Mouse (Mus musculus) midbrain, embryonic 16.5 days (tissue): ENCODE measurements at regions not wholly inside any gene's neighbourhood (a gene's known extent, or its start where the extent isn't known, plus 50 kb on each side); places are given as distances from the start of the nearest gene placed in this dataset.

Experiments
- ATAC-seq: fragments of 200-750 bp; cut with Nextera tagmentation; 2 replicates; pipeline ENCODE4 v1.8.0; 2017; ENCODE audit warnings: moderate TSS enrichment
- H3K27ac ChIP-seq: fragments of 300-500 bp; sonication (generic); 2 replicates; pipeline ENCODE4 v1.5.1; 2014; ENCODE audit warnings: mild to moderate bottlenecking, low read length, mixed read lengths
- H3K27me3 ChIP-seq: fragments of 300-500 bp; sonication (generic); 2 replicates; pipeline ENCODE4 v1.6.1; 2014; ENCODE audit warnings: low read depth, low read length, mixed read lengths; ENCODE audit not compliant: control insufficient read depth, insufficient read depth
- H3K36me3 ChIP-seq: fragments of 300-500 bp; sonication (generic); 2 replicates; pipeline ENCODE4 v1.6.1; 2014; ENCODE audit warnings: mild to moderate bottlenecking, low read length, moderate library complexity, mixed read lengths; ENCODE audit not compliant: control insufficient read depth, insufficient read depth
- H3K4me1 ChIP-seq: fragments of 300-500 bp; sonication (generic); 2 replicates; pipeline ENCODE4 v1.6.1; 2014; ENCODE audit warnings: mild to moderate bottlenecking, low read length, mixed read lengths; ENCODE audit not compliant: control insufficient read depth, insufficient read depth
- H3K4me2 ChIP-seq: fragments of 300-500 bp; sonication (generic); 2 replicates; pipeline ENCODE4 v1.6.1; 2014; ENCODE audit warnings: mild to moderate bottlenecking, low read length, mixed read lengths
- H3K4me3 ChIP-seq: fragments of 300-500 bp; sonication (generic); 2 replicates; pipeline ENCODE4 v1.5.1; 2014; ENCODE audit warnings: low read depth, mild to moderate bottlenecking, low read length, moderate library complexity, mixed read lengths
- H3K9ac ChIP-seq: fragments of 300-500 bp; sonication (generic); 2 replicates; pipeline ENCODE4 v1.6.1; 2014; ENCODE audit warnings: low read depth, low read length, mixed read lengths
- H3K9me3 ChIP-seq: fragments of 300-500 bp; sonication (generic); replicated peaks from 2 replicates; pipeline ENCODE4 v1.6.1; 2014; ENCODE audit warnings: mild to moderate bottlenecking, low read length, mixed read lengths; ENCODE audit not compliant: control insufficient read depth, poor library complexity, severe bottlenecking
- WGBS: fragments of 180-500 bp; shearing (Covaris S2); extraction: QIAGEN DNeasy Blood & Tissue Kit; methylation state at CpG from one replicate; pipeline ENCODE4 v1.1.7; 2014; 5-methylcytosine and 5-hydroxymethylcytosine counted together

DNA sequence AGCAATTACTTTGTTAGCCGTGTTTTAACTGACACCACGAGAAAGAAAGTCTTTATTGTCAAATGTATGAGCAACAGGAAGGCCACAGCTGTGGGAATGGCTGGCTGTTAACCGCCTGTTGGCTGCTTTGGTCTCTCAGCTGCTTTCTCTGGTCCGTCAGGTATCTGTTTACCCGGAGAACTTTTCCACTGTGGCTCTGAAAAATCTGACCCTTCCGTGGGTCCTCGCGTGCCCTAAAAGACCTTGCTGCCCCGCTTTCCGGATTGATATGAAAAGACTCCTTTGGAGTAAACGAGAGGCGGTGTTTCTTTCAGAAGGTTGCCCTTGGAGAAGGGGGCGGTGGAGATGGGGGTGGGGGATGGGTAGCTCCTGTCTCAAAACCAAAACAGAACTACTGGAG, 75.9 kb downstream of the Sox14 start:
- no peaks in the 10 kb centered on the region for H3K36me3 ChIP-seq
- H3K9ac ChIP-seq: peak overlapping the region; percentile 40; the same call in 1 of the 2 replicates
- under 1% methylated on average over 13 of the region's 13 CpGs for WGBS
- peak overlapping the region; percentile 70 for H3K4me2 ChIP-seq
- H3K27me3 ChIP-seq: no peaks in the 10 kb centered on the region
- peak overlapping the region; percentile 60 for H3K27ac ChIP-seq
- H3K9me3 ChIP-seq: no peaks in the 10 kb centered on the region
- peaks cover 24% of the 10 kb centered on the region for H3K4me1 ChIP-seq
- H3K4me3 ChIP-seq: peak overlapping the region; percentile 33
- 0 out of 2 replicates have a peak, but pooled peaks have one; percentile 43 for ATAC-seq

DNA sequence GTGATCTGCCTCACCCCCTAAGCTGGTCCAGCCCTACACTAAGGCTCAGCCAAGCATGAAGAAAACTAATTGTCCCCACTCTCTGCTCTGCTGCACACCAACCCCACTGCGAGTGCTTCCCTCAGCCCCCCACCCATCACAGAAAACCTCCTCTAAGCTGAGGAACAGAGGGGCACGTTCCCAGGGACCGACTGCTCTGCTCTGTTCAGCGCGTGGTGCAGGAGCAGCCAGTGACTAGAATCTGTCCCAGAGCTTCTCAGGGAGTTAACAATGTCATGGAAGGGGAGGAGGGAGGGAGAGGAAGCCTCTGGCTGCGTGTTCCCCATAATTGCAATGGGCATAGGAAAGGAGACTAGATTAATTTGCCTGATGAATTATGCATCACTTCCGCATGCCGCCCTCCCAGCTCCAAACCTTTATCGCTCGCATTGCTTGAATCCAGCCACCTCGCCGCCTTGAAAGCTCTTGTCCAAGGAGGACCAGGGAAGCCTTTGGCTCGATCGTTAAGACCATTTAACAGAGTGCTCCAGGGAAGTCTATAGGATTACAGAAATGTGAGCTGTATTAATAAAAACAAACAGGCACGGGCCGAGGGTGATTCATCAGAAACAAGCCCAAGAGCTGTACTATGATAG, 76.5 kb downstream of the Sox14 start:
- Histone ChIP-seq H3K4me1 (peaks cover 24% of the 10 kb centered on the region), H3K9me3 (no peaks in the 10 kb centered on the region), H3K36me3 (no peaks in the 10 kb centered on the region), H3K27ac (peak overlapping the region; percentile 60), H3K27me3 (0 out of 2 replicates have a peak, but pooled peaks cover 2% of the 10 kb centered on the region), H3K4me3 (peak overlapping the region; percentile 33), H3K4me2 (peak overlapping the region; percentile 70), H3K9ac (peak overlapping the region; percentile 40)
- ATAC-seq: peak; percentile 91
- whole genome bisulfite sequencing: 2% methylated on average over 16 of the region's 16 CpGs

DNA sequence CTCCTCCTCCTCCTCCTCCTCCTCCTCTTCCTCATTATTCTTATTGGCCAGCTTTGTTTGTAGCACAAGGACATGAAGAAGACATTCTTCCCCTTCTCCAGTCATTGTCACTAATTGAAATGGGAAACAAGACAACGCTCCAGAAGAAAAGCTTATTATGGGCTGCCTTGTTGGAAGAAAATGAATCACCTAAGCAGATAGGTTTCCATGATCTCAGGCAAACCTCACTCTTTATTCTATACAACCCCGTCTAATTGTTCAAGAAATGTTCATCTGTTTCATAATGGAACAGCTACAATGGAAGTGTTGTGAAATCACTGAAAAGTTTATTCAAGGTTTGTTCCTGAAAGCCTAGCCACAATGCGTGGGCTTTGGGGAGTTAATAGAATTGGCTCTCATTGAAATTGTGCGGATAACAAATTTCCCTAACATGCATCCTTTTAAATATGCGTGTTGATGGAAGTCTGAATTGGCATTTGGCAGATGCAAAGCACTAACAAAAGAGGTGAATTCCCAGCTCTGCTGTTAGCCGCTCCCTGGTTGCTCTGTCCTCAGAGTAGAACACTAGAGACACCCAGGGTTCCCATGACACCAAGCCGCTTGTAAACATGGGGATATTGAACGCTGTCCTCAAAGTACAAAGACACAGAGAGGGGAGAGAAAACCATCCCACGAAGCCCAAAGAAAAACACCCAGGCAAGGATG, 78.8 kb downstream of the Sox14 start:
- Histone ChIP-seq H3K4me2 (no peak overlapping the region), H3K27ac (no peak overlapping the region), H3K9me3 (no peaks in the 10 kb centered on the region), H3K9ac (no peak overlapping the region), H3K36me3 (no peaks in the 10 kb centered on the region), H3K27me3 (peaks cover 5% of the 10 kb centered on the region; the same call in 1 of the 2 replicates), H3K4me1 (peaks cover 24% of the 10 kb centered on the region), H3K4me3 (no peak overlapping the region)
- 11% methylated on average over 9 of the region's 9 CpGs for WGBS
- no peak for ATAC-seq

GRCm38 (mm10) chr9:99792700-99793099, 75.6 kb upstream of the Cldn18 start:
- H3K36me3 ChIP-seq: no peaks in the 10 kb centered on the region
- no peak overlapping the region for H3K4me3 ChIP-seq
- no peak overlapping the region for H3K4me2 ChIP-seq
- peaks cover 5% of the 10 kb centered on the region; the same call in 1 of the 2 replicates for H3K27me3 ChIP-seq
- ATAC-seq: no peak
- 72% methylated on average over 7 of the region's 7 CpGs for WGBS
- H3K9ac ChIP-seq: no peak overlapping the region
- H3K27ac ChIP-seq: no peak overlapping the region
- H3K9me3 ChIP-seq: no peaks in the 10 kb centered on the region
- peaks cover 6% of the 10 kb centered on the region; the same call in 1 of the 2 replicates for H3K4me1 ChIP-seq

- H3K27ac ChIP-seq: no peak overlapping the region
- H3K4me2 ChIP-seq: no peak overlapping the region
- whole genome bisulfite sequencing: 86% methylated on average over 7 of the region's 7 CpGs
- no peaks in the 10 kb centered on the region for H3K36me3 ChIP-seq
- no peaks in the 10 kb centered on the region for H3K27me3 ChIP-seq
- no peaks in the 10 kb centered on the region for H3K4me1 ChIP-seq
- H3K9me3 ChIP-seq: no peaks in the 10 kb centered on the region
- no peak overlapping the region for H3K9ac ChIP-seq
- no peak for ATAC-seq
- H3K4me3 ChIP-seq: no peak overlapping the region
Observed at GRCm38 (mm10) chr9:99786864-99787263, 69.8 kb upstream of the Cldn18 start.

DNA sequence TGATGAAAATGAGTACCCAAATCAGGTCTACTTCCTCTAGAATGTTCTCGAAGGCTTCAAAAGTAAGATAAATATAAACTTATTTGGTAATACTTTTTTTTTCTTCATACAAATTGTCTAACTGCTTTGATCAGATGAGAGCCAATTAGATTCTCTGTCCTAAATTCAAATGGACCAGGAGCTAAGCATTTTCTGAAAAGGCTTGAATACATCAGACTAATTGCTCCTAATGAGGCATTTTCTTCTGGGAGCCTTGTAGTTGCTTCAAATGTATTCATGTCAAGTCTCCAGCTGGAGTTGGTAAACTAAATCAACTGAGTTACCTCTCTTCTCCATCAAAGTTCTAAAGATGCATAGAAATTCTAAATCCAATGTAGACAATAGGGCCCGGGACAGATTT, 66.1 kb upstream of the Cldn18 start:
- Histone ChIP-seq H3K9ac (no peak overlapping the region), H3K27me3 (no peaks in the 10 kb centered on the region), H3K4me3 (no peak overlapping the region), H3K4me2 (no peak overlapping the region), H3K4me1 (no peaks in the 10 kb centered on the region), H3K27ac (no peak overlapping the region), H3K9me3 (no peaks in the 10 kb centered on the region), H3K36me3 (no peaks in the 10 kb centered on the region)
- no peak for ATAC-seq
- 56% methylated on average over 2 of the region's 2 CpGs for WGBS

- no peaks in the 10 kb centered on the region for H3K27me3 ChIP-seq
- no peaks in the 10 kb centered on the region for H3K4me1 ChIP-seq
- H3K4me3 ChIP-seq: no peak overlapping the region
- H3K27ac ChIP-seq: no peak overlapping the region
- H3K4me2 ChIP-seq: no peak overlapping the region
- WGBS: 32% methylated on average over 7 of the region's 7 CpGs
- ATAC-seq: no peak
- H3K9me3 ChIP-seq: no peaks in the 10 kb centered on the region
- H3K36me3 ChIP-seq: no peaks in the 10 kb centered on the region
- no peak overlapping the region for H3K9ac ChIP-seq
Observed at GRCm38 (mm10) chr9:99782364-99783119, 65.5 kb upstream of the Cldn18 start.

- Histone ChIP-seq H3K27me3 (no peaks in the 10 kb centered on the region), H3K9me3 (no peaks in the 10 kb centered on the region), H3K36me3 (no peaks in the 10 kb centered on the region), H3K9ac (no peak overlapping the region), H3K4me2 (no peak overlapping the region), H3K4me3 (no peak overlapping the region), H3K27ac (no peak overlapping the region), H3K4me1 (no peaks in the 10 kb centered on the region)
- ATAC-seq: no peak
- 83% methylated on average over 4 of the region's 4 CpGs for WGBS
Observed at GRCm38 (mm10) chr9:99778871-99779270, 61.8 kb upstream of the Cldn18 start.

DNA sequence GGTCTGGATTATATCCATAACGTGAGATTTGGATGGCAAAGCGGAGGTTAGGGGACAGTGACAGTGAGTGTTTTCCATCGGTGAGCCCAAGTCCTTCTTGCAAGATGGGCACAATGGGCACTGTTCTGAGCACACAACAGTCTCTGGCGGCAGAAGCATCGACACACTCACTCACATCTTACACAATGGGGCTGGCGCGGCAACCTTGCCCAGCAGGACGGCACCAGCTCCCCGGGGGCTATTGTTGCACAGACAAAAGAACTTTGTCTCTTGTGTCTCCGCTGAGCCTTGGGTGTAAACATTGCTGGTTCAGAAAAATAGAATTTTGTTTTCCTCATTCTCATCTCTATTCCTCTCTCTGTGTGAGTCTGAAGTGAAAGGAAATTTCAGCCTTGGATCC, 53.6 kb upstream of the Cldn18 start:
- Histone ChIP-seq H3K9ac (no peak overlapping the region), H3K4me2 (peak overlapping the region; percentile 39), H3K27ac (no peak overlapping the region), H3K4me1 (peaks cover 4% of the 10 kb centered on the region; the same call in 1 of the 2 replicates), H3K36me3 (no peaks in the 10 kb centered on the region), H3K9me3 (no peaks in the 10 kb centered on the region), H3K4me3 (no peak overlapping the region), H3K27me3 (no peaks in the 10 kb centered on the region)
- WGBS: 6% methylated on average over 10 of the region's 10 CpGs
- no peak for ATAC-seq
